Mouse (Mus musculus) liver, postnatal 0 days (tissue): ENCODE results near the gene Kcnj15. TPM values are rescaled to one million over a fixed set of nuclear protein-coding genes. Genes with fewer than 3 reads are reported as not detected.

Experiments used
- ATAC-seq: fragments of 200-750 bp; cut with Nextera tagmentation; 2 replicates; pipeline ENCODE4 v1.8.0; 2017; ENCODE audit warnings: mild to moderate bottlenecking, moderate library complexity
- DNase-seq: peaks from one replicate; pipeline ENCODE4 v3.0.0-alpha.2; 2016
- H3K27ac ChIP-seq: fragments of 300-500 bp; sonication (generic); 2 replicates; pipeline ENCODE4 v1.5.1; 2014; ENCODE audit warnings: antibody characterized with exemption, moderate library complexity, mild to moderate bottlenecking, low read depth
- H3K27me3 ChIP-seq: fragments of 300-500 bp; sonication (generic); 2 replicates; pipeline ENCODE4 v1.6.1; 2014; ENCODE audit warnings: low read length, control low read depth, mixed read lengths; ENCODE audit not compliant: insufficient read depth
- H3K36me3 ChIP-seq: fragments of 300-500 bp; sonication (generic); replicated peaks from 2 replicates; pipeline ENCODE4 v1.6.1; 2014; ENCODE audit warnings: mild to moderate bottlenecking, control low read depth, low read length, moderate library complexity, mixed read lengths; ENCODE audit not compliant: insufficient read depth
- H3K4me1 ChIP-seq: fragments of 300-500 bp; sonication (generic); 2 replicates; pipeline ENCODE4 v1.6.1; 2014; ENCODE audit warnings: antibody characterized with exemption, mild to moderate bottlenecking, control low read depth; ENCODE audit not compliant: insufficient read depth
- H3K4me2 ChIP-seq: fragments of 300-500 bp; sonication (generic); 2 replicates; pipeline ENCODE4 v1.6.1; 2014; ENCODE audit warnings: low read depth, mild to moderate bottlenecking, low read length, moderate library complexity, mixed read lengths
- H3K4me3 ChIP-seq: fragments of 300-500 bp; sonication (generic); 2 replicates; pipeline ENCODE4 v1.5.1; 2014; ENCODE audit warnings: low read depth, low read length
- H3K9ac ChIP-seq: fragments of 300-500 bp; sonication (generic); replicated peaks from 2 replicates; pipeline ENCODE4 v1.6.1; 2014; ENCODE audit warnings: mild to moderate bottlenecking, moderate library complexity
- H3K9me3 ChIP-seq: fragments of 300-500 bp; sonication (generic); 2 replicates; pipeline ENCODE4 v1.6.1; 2016; ENCODE audit warnings: mild to moderate bottlenecking, control low read depth, low read length, mixed read lengths
- CTCF ChIP-seq: sonication (generic); IDR thresholded peaks from 2 replicates; pipeline ENCODE4 v1.5.1; 2016; ENCODE audit warnings: antibody characterized with exemption, low read depth
- EP300 ChIP-seq: IDR thresholded peaks from 2 replicates; pipeline ENCODE4 v1.6.1; 2016; ENCODE audit warnings: antibody characterized with exemption, low read depth, mild to moderate bottlenecking
- WGBS: fragments of 180-500 bp; shearing (Covaris S2); extraction: QIAGEN DNeasy Blood & Tissue Kit; methylation state at CpG from one replicate; pipeline ENCODE4 v1.1.7; 2014; ENCODE audit not compliant: insufficient replicate concordance; 5-methylcytosine and 5-hydroxymethylcytosine counted together
- polyA plus RNA-seq: library from polyadenylated mRNA; unstranded; fragments of >200 nt; fragmentation: Nextera tagmentation; extraction: Ambion mirVana; gene quantifications from 2 replicates; pipeline ENCODE4 v1.2.1, GENCODE M21; 2015

Gene Kcnj15
- polyA plus RNA-seq, 1 experiment from 2014 or later, result 0.25 TPM

GRCm38 (mm10) chr16:95231768-95232167 is 25.6 kb upstream of the Kcnj15 start:
- no peak overlapping the region for H3K4me2 ChIP-seq
- no peak for TF ChIP-seq CTCF
- no peak for TF ChIP-seq EP300
- ATAC-seq (no peak), DNase-seq (no peak)
- H3K9me3 ChIP-seq, result no peaks in the 10 kb centered on the region
- no peak overlapping the region for H3K27ac ChIP-seq
- H3K27me3 ChIP-seq, result no peaks in the 10 kb centered on the region
- H3K4me3 ChIP-seq, result no peak overlapping the region
- H3K9ac ChIP-seq, result no peak overlapping the region
- H3K4me1 ChIP-seq, result no peaks in the 10 kb centered on the region
- H3K36me3 ChIP-seq, result no peaks in the 10 kb centered on the region
- 71% methylated on average over 4 of the region's 4 CpGs for WGBS

- H3K9ac ChIP-seq, result no peak overlapping the region
- no peak overlapping the region for H3K4me2 ChIP-seq
- no peaks in the 10 kb centered on the region for H3K36me3 ChIP-seq
- TF ChIP-seq CTCF (no peak), EP300 (no peak)
- ATAC-seq (no peak), DNase-seq (no peak)
- H3K4me1 ChIP-seq, result no peaks in the 10 kb centered on the region
- H3K27me3 ChIP-seq, result no peaks in the 10 kb centered on the region
- no peaks in the 10 kb centered on the region for H3K9me3 ChIP-seq
- WGBS, result 65% methylated on average over 2 of the region's 2 CpGs
- no peak overlapping the region for H3K4me3 ChIP-seq
- no peak overlapping the region for H3K27ac ChIP-seq
These were observed 22.3 kb upstream of the Kcnj15 start for GRCm38 (mm10) chr16:95234891-95235548.

DNA sequence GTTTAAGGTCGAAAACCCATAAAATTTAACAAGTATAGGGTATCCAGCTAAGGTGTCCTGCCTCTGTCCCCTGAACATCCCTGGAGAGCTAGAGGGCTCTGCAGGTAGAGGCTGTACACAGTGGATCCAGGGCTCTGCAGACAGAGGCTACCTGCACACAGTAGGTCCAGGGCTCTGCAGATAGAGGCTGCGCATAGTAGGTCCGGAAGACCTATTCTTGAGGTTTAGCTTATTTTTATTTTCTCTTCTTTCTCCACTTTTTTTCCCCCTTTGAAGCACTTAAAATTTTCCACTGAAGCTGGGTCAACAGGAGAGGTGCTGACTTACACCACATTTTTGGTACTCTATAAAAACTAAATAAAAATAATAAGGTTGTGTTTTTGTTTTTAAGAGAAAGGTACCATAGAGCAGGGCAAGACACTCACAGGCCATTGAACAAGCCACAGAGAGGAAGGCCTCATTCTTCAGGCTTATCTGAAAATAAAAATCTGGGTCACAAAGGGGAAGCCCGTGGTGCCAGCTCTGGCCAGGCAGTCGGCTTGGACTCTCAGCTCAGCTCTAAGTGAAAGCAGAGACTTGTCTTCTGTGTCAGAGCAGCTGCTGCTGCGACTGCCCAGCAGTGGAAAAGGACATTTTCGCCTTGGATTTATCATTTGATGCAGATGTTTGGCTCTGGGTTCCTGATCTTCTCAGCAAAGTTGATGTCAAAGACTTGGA is 18.0 kb upstream of the Kcnj15 start:
- 52% methylated on average over 7 of the region's 7 CpGs for WGBS
- Histone ChIP-seq H3K27me3 (no peaks in the 10 kb centered on the region), H3K4me2 (no peak overlapping the region), H3K4me1 (0 out of 2 replicates have a peak, but pooled peaks cover 2% of the 10 kb centered on the region), H3K36me3 (no peaks in the 10 kb centered on the region), H3K4me3 (no peak overlapping the region), H3K9me3 (no peaks in the 10 kb centered on the region), H3K9ac (no peak overlapping the region), H3K27ac (no peak overlapping the region)
- TF ChIP-seq CTCF, result no peak
- no peak for TF ChIP-seq EP300
- no peak for DNase-seq
- no peak for ATAC-seq

- no peaks in the 10 kb centered on the region for H3K27me3 ChIP-seq
- no peak overlapping the region for H3K4me2 ChIP-seq
- H3K4me3 ChIP-seq, result no peak overlapping the region
- no peak for ATAC-seq
- H3K9ac ChIP-seq, result no peak overlapping the region
- DNase-seq, result no peak
- TF ChIP-seq EP300, result no peak
- no peak for TF ChIP-seq CTCF
- no peaks in the 10 kb centered on the region for H3K36me3 ChIP-seq
- no peak overlapping the region for H3K27ac ChIP-seq
- 0 out of 2 replicates have a peak, but pooled peaks cover 2% of the 10 kb centered on the region for H3K4me1 ChIP-seq
- 52% methylated on average over 5 of the region's 5 CpGs for WGBS
- H3K9me3 ChIP-seq, result no peaks in the 10 kb centered on the region
These were observed 16.7 kb upstream of the Kcnj15 start for GRCm38 (mm10) chr16:95240688-95241087.

DNA sequence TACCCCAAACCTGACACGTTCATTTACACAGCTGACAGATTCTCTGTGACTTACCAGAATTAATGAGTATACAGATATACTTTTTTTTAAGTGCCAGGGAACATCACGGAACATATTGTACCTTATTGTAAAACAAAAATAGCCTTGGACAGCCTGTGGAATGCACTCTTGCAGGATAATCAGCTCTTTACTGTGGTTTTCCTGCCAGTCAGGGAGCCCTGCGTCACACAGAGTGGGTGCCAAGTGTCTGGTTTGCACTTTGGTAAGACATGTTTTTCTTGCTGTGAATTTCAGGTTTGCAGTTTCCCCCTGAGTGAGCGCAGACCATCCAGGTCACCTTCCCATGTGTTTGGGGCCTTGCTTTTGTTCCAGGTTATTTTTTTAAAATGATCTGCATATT is 15.8 kb upstream of the Kcnj15 start:
- no peak for ATAC-seq
- TF ChIP-seq CTCF, result no peak
- TF ChIP-seq EP300, result peak; percentile 30; the same call in 1 of the 2 replicates
- 59% methylated on average over 4 of the region's 4 CpGs for WGBS
- Histone ChIP-seq H3K4me1 (0 out of 2 replicates have a peak, but pooled peaks cover 2% of the 10 kb centered on the region), H3K9me3 (no peaks in the 10 kb centered on the region), H3K27ac (no peak overlapping the region), H3K36me3 (no peaks in the 10 kb centered on the region), H3K9ac (no peak overlapping the region), H3K4me2 (no peak overlapping the region), H3K4me3 (no peak overlapping the region), H3K27me3 (no peaks in the 10 kb centered on the region)
- no peak for DNase-seq

DNA sequence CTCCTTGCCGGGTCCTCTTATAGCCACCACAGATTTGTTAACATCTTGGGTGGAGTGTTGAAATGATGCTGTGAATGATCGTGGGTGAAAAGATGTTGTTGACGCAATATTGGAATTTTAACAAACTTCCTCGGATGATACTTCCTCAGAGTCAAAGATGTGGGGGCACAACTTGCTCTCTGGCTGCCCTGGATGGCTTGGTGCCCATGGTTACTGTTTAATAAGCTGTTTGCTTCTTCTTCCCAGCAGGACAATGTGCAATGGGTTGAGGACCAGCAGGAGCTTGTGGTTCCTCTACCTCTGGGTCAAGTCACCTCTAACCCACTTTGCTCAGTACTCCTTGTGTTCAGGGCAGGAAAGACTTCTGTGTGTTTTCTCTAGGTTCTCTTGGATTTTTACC is 15.2 kb upstream of the Kcnj15 start:
- Histone ChIP-seq H3K9me3 (no peaks in the 10 kb centered on the region), H3K4me2 (no peak overlapping the region), H3K27me3 (no peaks in the 10 kb centered on the region), H3K9ac (no peak overlapping the region), H3K36me3 (no peaks in the 10 kb centered on the region), H3K4me3 (no peak overlapping the region), H3K27ac (no peak overlapping the region), H3K4me1 (0 out of 2 replicates have a peak, but pooled peaks cover 2% of the 10 kb centered on the region)
- TF ChIP-seq EP300, result no peak
- no peak for TF ChIP-seq CTCF
- DNase-seq, result no peak
- ATAC-seq, result no peak
- 63% methylated on average over 4 of the region's 4 CpGs for WGBS
